Comparison of ENCODE assay signal across 20 mouse cellular contexts in genomic region chr7:142035048-142035811, GRCm38 (mm10). TPM values are rescaled to one million over a fixed set of nuclear protein-coding genes. Genes with fewer than 3 reads are reported as not detected.
DNase-seq lines count a peak whose midpoint lies in the region; ATAC-seq and TF ChIP-seq lines count a peak whose summit lies in the region.
"Had no signal": no experiment of that assay in that cellular context is flagged by ENCODE, and none has a peak within 500 bp of the region (broad histone marks: within the 10 kb centered on the region; RNA-seq: fewer than 3 reads in every experiment).

No protein-coding gene starts in this region.

- peak; percentile 47 for ATAC-seq in limb, embryonic 14.5 days (ENCODE audit: low FRiP score, low read depth)
- ATAC-seq: activated CD4-positive, CD25-positive, alpha-beta regulatory T cell, adult 4 months; hindbrain, postnatal 0 days; midbrain, embryonic 13.5 days had no signal

- H3K27me3 ChIP-seq in limb, embryonic 14.5 days (ENCODE audit: control insufficient read depth, insufficient read depth, low read length) = no peaks in the 10 kb centered on the region
- no peaks in the 10 kb centered on the region for H3K27me3 ChIP-seq in limb, embryonic 10.5 days (ENCODE audit: low read depth, poor library complexity, severe bottlenecking)
- H3K27me3 ChIP-seq in myocyte (ENCODE audit: control insufficient read depth, insufficient read depth, insufficient read length) = no peaks in the 10 kb centered on the region
- H3K27me3 ChIP-seq: limb, embryonic 12.5 days; liver, embryonic 15.5 days; midbrain, embryonic 13.5 days; neural tube, embryonic 13.5 days had no signal

- WGBS in limb, embryonic 14.5 days = 36% methylated on average over 2 of the region's 2 CpGs
- 75% methylated on average over 2 of the region's 2 CpGs for WGBS in limb, embryonic 10.5 days

- no peaks in the 10 kb centered on the region for H3K36me3 ChIP-seq in limb, embryonic 14.5 days (ENCODE audit: control insufficient read depth, insufficient read depth, low read length)
- H3K36me3 ChIP-seq in limb, embryonic 10.5 days = 0 out of 2 replicates have a peak, but pooled peaks cover 2% of the 10 kb centered on the region
- H3K36me3 ChIP-seq in myocyte (ENCODE audit: control insufficient read depth, insufficient read depth) = no peaks in the 10 kb centered on the region
- H3K36me3 ChIP-seq: hindbrain, embryonic 10.5 days; limb, embryonic 12.5 days; liver, embryonic 15.5 days; midbrain, embryonic 13.5 days; neural tube, embryonic 13.5 days had no signal

- no peak overlapping the region for H3ac ChIP-seq in myocyte (ENCODE audit: control insufficient read depth, insufficient read length)

- peak; percentile 18 for DNase-seq in gastrocnemius, postnatal 10 days
- DNase-seq in gastrocnemius, postnatal 25 days = no peak
- DNase-seq in limb, embryonic 14.5 days (ENCODE audit: low spot score) = no peak
- DNase-seq in limb, embryonic 10.5 days (ENCODE audit: low spot score) = no peak
- DNase-seq in kidney, postnatal 10 days = peak; percentile 33
- DNase-seq in liver = no peak
- DNase-seq: adrenal gland, postnatal 14 days; cerebellum, adult 11 months; embryo, embryonic 11 days; spleen, adult 18-20 months; thymus, postnatal 25 days had no signal

- H3K4me2 ChIP-seq in limb, embryonic 14.5 days (replicated peaks; ENCODE audit: low read depth, low read length, severe bottlenecking) = no peak overlapping the region
- H3K4me2 ChIP-seq in myocyte (ENCODE audit: low read depth) = peak overlapping the region; percentile 63
- H3K4me2 ChIP-seq: limb, embryonic 12.5 days; liver, embryonic 15.5 days; midbrain, embryonic 13.5 days; neural tube, embryonic 13.5 days had no signal

- no peak overlapping the region for H3K4me3 ChIP-seq in limb, embryonic 14.5 days (replicated peaks; ENCODE audit: low read length)
- no peak overlapping the region for H3K4me3 ChIP-seq in limb, embryonic 10.5 days
- H3K4me3 ChIP-seq in myocyte = no peak overlapping the region
- H3K4me3 ChIP-seq: hindbrain, embryonic 10.5 days; limb, embryonic 12.5 days; liver, embryonic 15.5 days; midbrain, embryonic 13.5 days; neural tube, embryonic 13.5 days had no signal

- H3K9ac ChIP-seq in limb, embryonic 14.5 days (ENCODE audit: low read depth, low read length, severe bottlenecking) = no peak overlapping the region
- H3K9ac ChIP-seq: limb, embryonic 12.5 days; liver, embryonic 15.5 days; midbrain, embryonic 13.5 days; neural tube, embryonic 13.5 days had no signal

- H3K9me3 ChIP-seq in limb, embryonic 14.5 days (ENCODE audit: control insufficient read depth, low read length) = no peaks in the 10 kb centered on the region
- no peaks in the 10 kb centered on the region for H3K9me3 ChIP-seq in limb, embryonic 10.5 days (replicated peaks)
- H3K9me3 ChIP-seq: G1E; hindbrain, embryonic 10.5 days; limb, embryonic 12.5 days; liver, embryonic 15.5 days; midbrain, embryonic 13.5 days; neural tube, embryonic 13.5 days had no signal

- TF ChIP-seq POLR2A in limb, embryonic 14.5 days (IDR thresholded peaks at IDR 0.05; ENCODE audit: borderline replicate concordance, extremely low read depth, insufficient read depth, insufficient read length) = no peak
- TF ChIP-seq POLR2A in myocyte (IDR thresholded peaks at IDR 0.05; ENCODE audit: insufficient read length, low read depth) = no peak

- peaks cover 32% of the 10 kb centered on the region for H3K79me2 ChIP-seq in myocyte (ENCODE audit: control insufficient read depth, insufficient read depth)

- no peak overlapping the region for H3K27ac ChIP-seq in limb, embryonic 14.5 days (replicated peaks; ENCODE audit: low read depth, low read length)
- H3K27ac ChIP-seq in limb, embryonic 10.5 days = no peak overlapping the region
- H3K27ac ChIP-seq: hindbrain, embryonic 10.5 days; hindbrain, postnatal 0 days; limb, embryonic 12.5 days; liver, embryonic 15.5 days; midbrain, embryonic 13.5 days; neural tube, embryonic 13.5 days had no signal

- H3K4me1 ChIP-seq in limb, embryonic 14.5 days (ENCODE audit: control insufficient read depth, insufficient read depth, low read length) = peaks cover 7% of the 10 kb centered on the region; the same call in 1 of the 2 replicates
- H3K4me1 ChIP-seq in limb, embryonic 10.5 days = 0 out of 2 replicates have a peak, but pooled peaks cover 3% of the 10 kb centered on the region

TF ChIP-seq in myocyte, 11 proteins besides CTCF, POLR2A, EP300 and RAD21:
- TF ChIP-seq TCF3 (IDR thresholded peaks at IDR 0.05; ENCODE audit: insufficient read length, low read depth) (peak; percentile 80), MYOG (IDR thresholded peaks at IDR 0.05; ENCODE audit: control insufficient read depth in 1 of 3, insufficient read depth in 1 of 3, insufficient read length in 2 of 3, low read depth in 2 of 3) (peak; percentile 55 to 95 (median 83)), MYOD1 (IDR thresholded peaks at IDR 0.05; ENCODE audit: control insufficient read depth in 1 of 3, insufficient read length in 2 of 3, low read depth in 2 of 3) (peak; percentile 37 to 94 (median 93)), MAX (IDR thresholded peaks at IDR 0.05; ENCODE audit: low read depth) (no peak), TCF12 (IDR thresholded peaks at IDR 0.05; ENCODE audit: insufficient read depth, poor library complexity, severe bottlenecking) (peak; percentile 95)

RNA-seq across cellular contexts. Expression of gene Mob2, which starts 25.6 kb away (rescaled TPM):
- 10 to 100 TPM; 30.1 to 36.7 TPM for total RNA-seq in gastrocnemius, postnatal 10 days (2021)
- 10 to 100 TPM; 37.8 to 42.9 TPM for total RNA-seq in gastrocnemius, postnatal 25 days (2021)
- 55.2 and 56.2 TPM in 2 replicates for polyA plus RNA-seq in limb, embryonic 14.5 days (2012; rRNA removed)
- 73.6 and 76.9 TPM in 2 replicates for polyA plus RNA-seq in limb, embryonic 14.5 days (2014; fragmentation: Nextera tagmentation; extraction: Ambion mirVana)
- 67.8 and 74.4 TPM in 2 replicates for polyA plus RNA-seq in limb, embryonic 10.5 days (2016; fragmentation: Nextera tagmentation; extraction: Ambion mirVana)
- polyA plus RNA-seq in myocyte (2012; fragmentation: generic; extraction: Trizol) = 39.2 TPM

Comparison
In these comparisons a context has a peak if more than half of its experiments do, and no peak if none do; other contexts are left out.
1. DNase-seq: peak in gastrocnemius, postnatal 10 days (single experiment) and kidney, postnatal 10 days (single experiment); none in gastrocnemius, postnatal 25 days (single experiment), limb, embryonic 14.5 days (single experiment), limb, embryonic 10.5 days (single experiment) and liver (single experiment).